Mouse (Mus musculus) kidney, adult 2 months (tissue): ENCODE data around the gene Timp3. TPM values are rescaled to one million over a fixed set of nuclear protein-coding genes. Genes with fewer than 3 reads are reported as not detected.

Source experiments
- DNase-seq: peaks from one replicate; pipeline ENCODE4 v3.0.0; 2021
- H3K27ac ChIP-seq: fragments of 200-500 bp; 2 replicates; pipeline ENCODE4 v1.5.1; 2012; ENCODE audit warnings: low read depth, low read length, control low read depth, inconsistent platforms; ENCODE audit not compliant: insufficient read depth
- H3K27me3 ChIP-seq: fragments of 200-500 bp; replicated peaks from 2 replicates; pipeline ENCODE4 v1.6.1; 2012; ENCODE audit warnings: mild to moderate bottlenecking, moderate library complexity, low read length, inconsistent platforms; ENCODE audit not compliant: control insufficient read depth, insufficient read depth
- H3K36me3 ChIP-seq: fragments of 200-500 bp; 2 replicates; pipeline ENCODE4 v1.6.1; 2012; ENCODE audit warnings: mild to moderate bottlenecking, moderate library complexity, low read length, inconsistent platforms; ENCODE audit not compliant: control insufficient read depth, insufficient read depth
- H3K4me1 ChIP-seq: fragments of 200-500 bp; 2 replicates; pipeline ENCODE4 v1.6.1; 2011; ENCODE audit warnings: low read length; ENCODE audit not compliant: control insufficient read depth, insufficient read depth
- H3K4me3 ChIP-seq: fragments of 200-500 bp; 2 replicates; pipeline ENCODE4 v1.5.1; 2011; ENCODE audit warnings: mild to moderate bottlenecking, low read depth, low read length, control low read depth; ENCODE audit not compliant: insufficient read depth
- CTCF ChIP-seq: fragments of 200-500 bp; conservative IDR thresholded peaks from 2 replicates; pipeline ENCODE4 v1.5.1; 2011; ENCODE audit warnings: low read depth, mild to moderate bottlenecking, control low read depth, low read length, moderate library complexity, mixed read lengths; ENCODE audit not compliant: insufficient read depth, insufficient read length
- POLR2A ChIP-seq: fragments of 200-500 bp; IDR thresholded peaks from one replicate; pipeline ENCODE4 v1.6.1; 2011; ENCODE audit warnings: low read depth, low read length, control low read depth
- WGBS: fragments of 180-500 bp; shearing (Covaris S2); methylation state at CpG from one replicate; pipeline ENCODE4 v1.1.7; 2018; 5-methylcytosine and 5-hydroxymethylcytosine counted together
- polyA plus RNA-seq: library from polyadenylated mRNA; depleted of rRNA; stranded (reverse); fragments of >200 nt; gene quantifications from 2 replicates; pipeline ENCODE4 v1.2.3, GENCODE M21; 2012; rRNA removed

Gene Timp3
- polyA plus RNA-seq, 1 experiment, result 609 TPM

DNA sequence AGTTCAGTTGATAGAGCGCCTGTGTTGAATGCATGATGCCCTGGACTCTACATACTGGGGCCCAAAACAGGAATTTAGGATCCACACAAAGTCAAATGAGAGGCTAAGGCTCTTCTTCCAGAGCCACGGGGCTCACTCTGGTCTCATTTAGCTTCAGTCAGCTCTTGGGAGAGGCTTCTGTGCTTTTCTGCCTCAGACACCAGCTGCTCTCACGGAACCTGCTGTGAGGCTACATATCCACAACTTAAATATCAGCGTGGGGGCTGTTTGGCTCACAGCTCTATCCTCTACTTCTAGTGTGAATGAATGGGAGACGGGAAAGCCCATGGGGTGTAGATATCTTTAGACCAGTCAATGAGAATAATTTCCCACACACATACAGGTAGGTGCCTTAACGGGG lies 88.6 kb downstream of the Timp3 start:
- no peaks in the 10 kb centered on the region for H3K36me3 ChIP-seq
- WGBS, result 94% methylated on average over 6 of the region's 6 CpGs
- no peaks in the 10 kb centered on the region for H3K27me3 ChIP-seq
- no peak for DNase-seq
- H3K4me1 ChIP-seq, result peaks cover 12% of the 10 kb centered on the region
- no peak overlapping the region for H3K4me3 ChIP-seq
- TF ChIP-seq POLR2A, result no peak
- TF ChIP-seq CTCF, result no peak
- H3K27ac ChIP-seq, result no peak overlapping the region

GRCm38 (mm10) chr10:86389357-86389756 lies 89.2 kb downstream of the Timp3 start:
- TF ChIP-seq POLR2A, result no peak
- TF ChIP-seq CTCF, result no peak
- Histone ChIP-seq H3K27me3 (no peaks in the 10 kb centered on the region), H3K4me3 (no peak overlapping the region), H3K4me1 (peaks cover 12% of the 10 kb centered on the region), H3K36me3 (no peaks in the 10 kb centered on the region), H3K27ac (no peak overlapping the region)
- 94% methylated on average over 3 of the region's 3 CpGs for WGBS
- no peak for DNase-seq

GRCm38 (mm10) chr10:86389913-86390312 lies 89.7 kb downstream of the Timp3 start:
- 74% methylated on average over 2 of the region's 2 CpGs for WGBS
- TF ChIP-seq POLR2A (no peak), CTCF (no peak)

DNA sequence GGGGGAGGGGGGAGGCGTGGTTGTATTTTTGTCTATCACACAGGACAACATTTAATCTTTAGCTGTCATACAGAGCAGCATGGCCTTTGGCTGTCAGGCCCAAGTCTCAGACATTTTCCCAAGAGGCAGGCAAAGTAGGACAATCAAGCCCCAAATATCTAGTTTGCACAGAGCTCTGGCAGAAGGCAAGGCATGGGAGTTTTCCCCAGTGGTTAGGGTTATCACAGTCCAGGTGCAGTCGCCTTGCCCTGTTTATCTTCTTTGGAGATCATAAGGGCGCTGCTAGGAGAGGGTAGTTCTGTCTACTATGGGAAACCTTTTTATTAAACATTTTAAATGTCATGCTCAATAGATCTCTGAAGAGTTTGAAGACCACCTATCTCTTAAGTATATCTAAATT lies 92.2 kb downstream of the Timp3 start:
- 90% methylated on average over 3 of the region's 3 CpGs for WGBS
- no peak overlapping the region for H3K27ac ChIP-seq
- TF ChIP-seq POLR2A (no peak), CTCF (no peak)
- DNase-seq, result no peak
- H3K27me3 ChIP-seq, result no peaks in the 10 kb centered on the region
- H3K36me3 ChIP-seq, result no peaks in the 10 kb centered on the region
- H3K4me1 ChIP-seq, result peaks cover 8% of the 10 kb centered on the region
- H3K4me3 ChIP-seq, result no peak overlapping the region

More at GRCm38 (mm10) chr10:86389913-86390312, 89.7 kb downstream of the Timp3 start:
- Histone ChIP-seq H3K36me3 (no peaks in the 10 kb centered on the region), H3K27ac (no peak overlapping the region), H3K4me3 (no peak overlapping the region), H3K4me1 (peaks cover 12% of the 10 kb centered on the region), H3K27me3 (no peaks in the 10 kb centered on the region)
- DNase-seq, result no peak

DNA sequence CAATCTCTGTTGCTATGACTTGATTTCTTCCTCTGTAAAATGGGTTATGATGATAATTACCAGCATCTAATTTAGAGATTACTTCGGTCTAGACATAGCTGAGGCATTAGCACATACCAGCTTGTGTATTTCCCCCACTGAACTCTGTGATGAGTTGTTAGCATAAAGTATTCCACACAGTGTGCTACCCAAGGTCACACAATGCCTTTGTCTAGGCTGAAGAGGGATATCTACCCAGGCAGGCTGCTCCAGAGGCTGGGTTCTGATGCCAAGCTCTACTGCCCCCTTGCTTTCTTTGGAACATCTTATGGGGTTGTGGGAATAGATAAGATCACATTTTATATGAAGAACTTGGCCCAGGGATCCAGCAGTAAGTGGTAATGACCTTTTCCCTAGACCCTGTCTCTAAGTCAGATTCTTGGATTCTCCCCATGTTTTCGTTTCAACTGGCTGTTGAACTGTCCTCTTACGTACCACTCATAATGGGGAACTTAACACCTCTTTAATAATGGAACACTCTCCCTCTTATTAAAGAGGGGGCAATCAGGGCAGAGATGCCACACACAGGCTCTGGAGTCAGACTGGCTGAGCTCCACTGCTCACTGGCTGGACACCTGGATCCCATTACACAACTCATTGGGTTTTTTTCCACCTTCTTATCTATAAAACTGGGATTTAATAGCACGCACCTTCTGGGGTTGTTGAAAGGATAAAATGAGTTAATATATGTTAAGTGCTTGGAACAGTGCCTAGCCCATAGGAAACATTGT lies 97.6 kb downstream of the Timp3 start:
- TF ChIP-seq POLR2A, result no peak
- no peak for TF ChIP-seq CTCF
- H3K36me3 ChIP-seq, result no peaks in the 10 kb centered on the region
- no peak overlapping the region for H3K4me3 ChIP-seq
- H3K4me1 ChIP-seq, result peaks cover 3% of the 10 kb centered on the region; the same call in 1 of the 2 replicates
- 66% methylated on average over 4 of the region's 4 CpGs for WGBS
- H3K27me3 ChIP-seq, result no peaks in the 10 kb centered on the region
- no peak for DNase-seq
- H3K27ac ChIP-seq, result no peak overlapping the region

- Histone ChIP-seq H3K27me3 (no peaks in the 10 kb centered on the region), H3K4me3 (no peak overlapping the region), H3K36me3 (no peaks in the 10 kb centered on the region), H3K27ac (peak overlapping the region; percentile 68; the same call in 1 of the 2 replicates), H3K4me1 (peaks cover 3% of the 10 kb centered on the region; the same call in 1 of the 2 replicates)
- DNase-seq, result peak; percentile 75
- WGBS, result 49% methylated on average over 2 of the region's 2 CpGs
- TF ChIP-seq POLR2A, result no peak
- TF ChIP-seq CTCF, result no peak
Measured at GRCm38 (mm10) chr10:86398347-86398720, 98.2 kb downstream of the Timp3 start.

Other genes starting within 250 kb of the Timp3 start
- 3.3 and 4.5 TPM in 2 replicates for gene Syn3, start 198.5 kb downstream of the Timp3 start, polyA plus RNA-seq